Mouse (Mus musculus) C2C12 (cell line): ENCODE measurements at regions not wholly inside any gene's neighbourhood (a gene's known extent, or its start where the extent isn't known, plus 50 kb on each side); places are given as distances from the start of the nearest gene placed in this dataset.

ENCODE experiments used
- CEBPB ChIP-seq: IDR thresholded peaks from one replicate; pipeline ENCODE4 v1.6.1; 2011; ENCODE audit warnings: low read depth, mild to moderate bottlenecking, control low read depth, moderate library complexity
- CTCF ChIP-seq: IDR thresholded peaks from one replicate; pipeline ENCODE4 v1.5.1; 2011; ENCODE audit not compliant: control insufficient read depth, insufficient read depth, insufficient read length
- FOSL1 ChIP-seq: IDR thresholded peaks from one replicate; pipeline ENCODE4 v1.8.0; 2011; ENCODE audit warnings: mild to moderate bottlenecking, low read length; ENCODE audit not compliant: poor library complexity, insufficient read depth, severe bottlenecking
- MYOG ChIP-seq: IDR thresholded peaks from one replicate; pipeline ENCODE4 v1.6.1; 2011; ENCODE audit not compliant: control insufficient read depth, insufficient read length; ENCODE audit errors: extremely low read depth

DNA sequence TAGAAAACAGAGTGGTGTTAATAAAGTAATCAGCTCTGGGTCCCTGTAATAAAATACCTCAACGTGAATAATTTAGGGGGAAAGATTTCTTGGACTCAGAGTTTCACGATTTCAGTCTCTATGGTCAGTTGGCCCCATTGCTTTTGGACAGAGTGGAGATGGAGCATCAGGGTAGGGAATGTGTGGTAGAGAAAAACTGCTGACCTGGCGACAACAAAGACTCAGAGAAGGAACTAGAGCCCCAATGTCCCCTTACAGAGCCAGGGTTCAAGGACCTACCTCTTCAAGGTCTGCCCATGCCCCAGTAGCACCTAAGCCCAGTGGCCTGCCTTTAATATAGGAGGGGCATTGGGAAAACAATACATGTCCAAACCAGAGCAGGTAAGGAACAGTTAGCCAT, 490.2 kb upstream of the Smim15 start:
- TF ChIP-seq CTCF (no peak), CEBPB (no peak), FOSL1 (no peak), MYOG (no peak)
